Mouse (Mus musculus): ENCODE results near the gene Camkk2.

Camkk2 gene

GRCm38 (mm10) chr5:122782066-122782465, 2.9 kb upstream of the Camkk2 start:
- no peak for DNase-seq (ENCODE audit: inconsistent ontology term)

GRCm38 (mm10) chr5:122780791-122781432, 1.7 kb upstream of the Camkk2 start:
- no peak for DNase-seq (ENCODE audit: inconsistent ontology term)

- DNase-seq (ENCODE audit: inconsistent ontology term): no peak
Measured at GRCm38 (mm10) chr5:122778231-122779226, 680 bp downstream of the Camkk2 start.

DNA sequence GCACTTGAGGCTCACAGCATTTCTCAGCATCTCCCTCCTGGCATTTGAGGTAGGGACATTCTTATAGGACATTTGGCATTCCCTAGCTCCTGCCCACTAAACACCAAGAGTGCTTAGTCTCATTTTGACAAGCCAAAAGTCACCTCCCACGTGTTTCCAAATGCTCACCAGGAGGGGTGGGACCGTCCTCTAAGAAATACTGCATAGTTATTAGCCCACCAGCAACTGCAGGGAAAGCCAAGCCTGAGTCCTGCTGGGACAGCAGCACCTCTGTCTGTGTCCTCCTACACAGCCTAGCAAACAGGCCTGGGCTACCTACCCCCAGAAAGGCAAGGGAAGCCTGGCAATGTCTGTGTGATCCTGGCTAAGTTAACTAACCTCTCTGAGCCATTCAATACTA, 1.9 kb downstream of the Camkk2 start:
- DNase-seq (ENCODE audit: inconsistent ontology term): no peak

DNA sequence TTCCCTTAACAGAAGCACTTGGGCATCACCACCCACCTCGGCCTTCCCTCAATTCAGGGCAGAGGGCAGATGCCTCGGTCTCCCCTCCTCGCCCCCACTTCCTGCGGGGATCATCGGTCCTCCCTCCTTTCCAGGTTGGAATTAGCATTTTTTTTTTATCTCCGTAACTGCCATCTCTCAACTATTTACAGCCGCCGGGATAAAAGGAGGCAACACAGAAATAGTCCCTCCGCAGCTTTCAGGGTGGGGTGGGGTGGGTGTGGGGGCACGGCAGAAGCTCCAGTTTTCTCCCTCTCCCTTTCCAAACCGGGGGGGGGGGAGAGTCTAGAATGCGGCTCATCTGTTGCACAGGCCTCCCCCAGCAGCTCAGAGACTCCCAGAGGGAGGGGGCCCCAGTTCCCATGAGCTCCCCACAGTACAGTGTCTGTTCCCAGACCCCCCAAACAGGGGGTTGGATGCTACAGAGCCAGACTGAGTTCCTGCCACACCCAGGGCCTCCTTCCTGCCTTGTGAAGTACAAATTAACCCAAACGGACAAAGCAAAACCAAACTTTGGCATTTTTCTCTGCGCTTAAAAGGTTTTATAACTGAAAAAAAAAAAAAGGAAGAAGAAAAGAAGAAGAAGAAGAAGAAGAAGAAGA, 3.4 kb downstream of the Camkk2 start:
- no peak for DNase-seq (ENCODE audit: inconsistent ontology term)

GRCm38 (mm10) chr5:122774743-122775611, 4.2 kb downstream of the Camkk2 start:
- no peak for DNase-seq (ENCODE audit: inconsistent ontology term)

GRCm38 (mm10) chr5:122773756-122774155, 5.5 kb downstream of the Camkk2 start:
- no peak for DNase-seq (ENCODE audit: inconsistent ontology term)

GRCm38 (mm10) chr5:122771428-122771827, 7.8 kb downstream of the Camkk2 start:
- DNase-seq (ENCODE audit: inconsistent ontology term): no peak

GRCm38 (mm10) chr5:122770806-122771261, 8.4 kb downstream of the Camkk2 start:
- DNase-seq (ENCODE audit: inconsistent ontology term): peak; percentile 87

DNA sequence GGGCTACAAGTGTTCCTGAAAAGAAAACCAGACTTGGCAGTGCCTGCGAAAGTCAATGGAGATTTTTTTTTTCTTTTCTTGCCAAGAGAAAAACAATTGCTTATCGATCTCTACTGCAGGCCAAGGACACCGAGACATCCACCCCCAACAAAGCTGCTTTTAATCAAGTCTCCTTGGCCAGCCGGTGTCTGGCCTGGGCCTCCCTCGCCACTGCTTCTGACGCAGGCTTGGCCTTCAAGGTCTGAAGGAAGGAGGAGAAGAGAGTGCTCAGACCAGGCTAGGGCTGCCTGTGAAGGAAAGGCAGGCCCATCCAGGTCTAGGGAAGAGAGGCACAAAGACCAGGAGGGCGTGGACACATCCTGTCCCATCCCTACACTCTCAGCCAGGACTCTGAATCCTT, 8.9 kb downstream of the Camkk2 start:
- no peak for DNase-seq (ENCODE audit: inconsistent ontology term)

- no peak for DNase-seq (ENCODE audit: inconsistent ontology term)
Measured at GRCm38 (mm10) chr5:122769101-122769568, 10.1 kb downstream of the Camkk2 start.

- DNase-seq (ENCODE audit: inconsistent ontology term): no peak
Measured at GRCm38 (mm10) chr5:122767283-122767682, 11.9 kb downstream of the Camkk2 start.

- DNase-seq (ENCODE audit: inconsistent ontology term): no peak
Measured at GRCm38 (mm10) chr5:122764032-122764464, 15.2 kb downstream of the Camkk2 start.

DNA sequence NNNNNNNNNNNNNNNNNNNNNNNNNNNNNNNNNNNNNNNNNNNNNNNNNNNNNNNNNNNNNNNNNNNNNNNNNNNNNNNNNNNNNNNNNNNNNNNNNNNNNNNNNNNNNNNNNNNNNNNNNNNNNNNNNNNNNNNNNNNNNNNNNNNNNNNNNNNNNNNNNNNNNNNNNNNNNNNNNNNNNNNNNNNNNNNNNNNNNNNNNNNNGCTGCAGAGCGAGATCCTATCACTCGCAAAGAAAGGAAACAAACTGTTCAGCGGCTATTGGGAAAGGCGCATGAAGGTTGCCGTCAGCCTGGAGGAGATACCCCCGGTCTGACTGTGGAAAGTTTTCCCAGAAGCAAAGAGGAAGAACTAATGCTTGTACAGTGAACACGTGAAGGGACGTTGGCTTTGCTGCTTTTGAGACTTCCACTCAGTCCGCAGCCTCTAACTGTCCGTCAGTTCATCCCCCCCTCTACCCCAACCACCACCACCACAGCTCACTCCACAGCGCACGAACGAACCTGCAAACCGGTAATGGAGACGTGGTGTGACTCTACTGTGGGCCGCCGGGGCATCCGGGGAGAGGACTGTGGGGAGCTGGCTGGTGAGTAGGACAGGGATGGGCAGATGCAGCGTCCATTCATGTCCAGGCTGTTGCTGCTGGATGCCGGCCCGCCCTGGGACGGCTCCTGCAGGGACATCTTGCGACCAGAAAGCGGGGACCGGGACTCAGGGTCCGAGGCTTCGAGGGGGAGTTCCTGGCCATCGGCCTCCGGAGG, 15.8 kb downstream of the Camkk2 start:
- no peak for DNase-seq (ENCODE audit: inconsistent ontology term)

- DNase-seq (ENCODE audit: inconsistent ontology term): no peak
Measured at GRCm38 (mm10) chr5:122756680-122757079, 22.5 kb downstream of the Camkk2 start.

DNA sequence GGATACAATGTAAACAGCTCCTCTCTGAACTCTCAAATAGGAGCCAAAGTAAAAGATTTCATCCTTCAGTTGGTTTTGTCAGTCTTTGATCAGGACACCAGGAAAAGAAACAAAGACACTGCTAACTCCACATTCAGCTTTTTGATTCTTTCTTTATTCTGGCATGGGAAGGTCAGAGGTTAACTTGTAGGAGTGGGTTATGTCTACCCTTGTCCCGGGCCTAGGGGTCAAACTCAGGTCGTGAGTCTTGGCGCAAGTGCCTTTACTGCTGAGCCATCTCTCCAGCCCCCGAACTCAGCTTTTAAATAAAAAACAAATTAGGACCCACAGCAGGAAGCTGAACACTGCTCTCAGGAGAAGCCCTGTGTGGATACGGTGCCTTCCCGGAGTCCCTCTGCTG, 23.1 kb downstream of the Camkk2 start:
- no peak for DNase-seq (ENCODE audit: inconsistent ontology term)

GRCm38 (mm10) chr5:122755620-122756019, 23.6 kb downstream of the Camkk2 start:
- no peak for DNase-seq (ENCODE audit: inconsistent ontology term)

DNA sequence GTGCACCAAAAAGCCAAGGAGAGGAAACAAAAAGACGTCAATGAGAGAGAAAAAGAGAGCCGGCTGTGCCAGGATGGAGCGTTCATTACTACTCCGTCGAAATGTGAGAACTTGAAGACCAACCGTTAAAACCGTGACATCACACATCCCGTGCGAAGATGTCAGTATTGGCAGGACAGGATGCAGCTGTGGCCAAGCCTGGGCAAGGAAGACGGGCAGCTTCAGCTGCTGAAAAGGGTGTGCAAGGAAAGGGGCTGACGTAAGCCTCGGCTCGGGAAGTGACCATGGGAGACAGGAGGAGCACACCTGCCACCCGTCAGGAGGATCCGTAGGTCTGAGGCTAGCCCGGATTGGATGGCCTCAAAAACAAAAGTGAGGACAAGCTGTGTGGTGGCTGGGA, 24.7 kb downstream of the Camkk2 start:
- DNase-seq (ENCODE audit: inconsistent ontology term): no peak

DNA sequence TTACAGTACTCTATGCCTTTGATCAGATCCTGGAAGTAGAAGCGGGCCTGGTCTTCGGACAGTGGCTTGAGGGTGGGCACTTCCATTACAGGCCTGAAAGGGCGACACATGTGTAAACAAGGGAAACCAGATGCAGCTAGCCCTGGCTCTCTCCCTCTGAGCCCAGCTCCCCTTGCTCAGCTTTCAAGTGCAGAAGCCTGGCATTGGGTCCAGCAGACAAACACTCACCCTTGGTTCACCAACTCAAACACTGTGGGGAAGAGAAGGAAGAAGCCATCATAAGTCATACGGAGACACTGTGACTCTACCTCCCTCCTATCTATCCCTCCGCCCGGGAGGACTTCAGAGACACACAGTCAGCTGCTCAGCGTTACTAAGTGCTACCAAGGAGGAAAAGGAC, 31.3 kb downstream of the Camkk2 start:
- DNase-seq (ENCODE audit: inconsistent ontology term): no peak

GRCm38 (mm10) chr5:122743880-122744422, 35.3 kb downstream of the Camkk2 start:
- DNase-seq (ENCODE audit: inconsistent ontology term): no peak
